Mouse (Mus musculus): Measurements from ENCODE around the gene Gng4. TPM values are rescaled to one million over a fixed set of nuclear protein-coding genes. Genes with fewer than 3 reads are reported as not detected.

Gene Gng4
- 0.23 TPM for total RNA-seq (2023)

DNA sequence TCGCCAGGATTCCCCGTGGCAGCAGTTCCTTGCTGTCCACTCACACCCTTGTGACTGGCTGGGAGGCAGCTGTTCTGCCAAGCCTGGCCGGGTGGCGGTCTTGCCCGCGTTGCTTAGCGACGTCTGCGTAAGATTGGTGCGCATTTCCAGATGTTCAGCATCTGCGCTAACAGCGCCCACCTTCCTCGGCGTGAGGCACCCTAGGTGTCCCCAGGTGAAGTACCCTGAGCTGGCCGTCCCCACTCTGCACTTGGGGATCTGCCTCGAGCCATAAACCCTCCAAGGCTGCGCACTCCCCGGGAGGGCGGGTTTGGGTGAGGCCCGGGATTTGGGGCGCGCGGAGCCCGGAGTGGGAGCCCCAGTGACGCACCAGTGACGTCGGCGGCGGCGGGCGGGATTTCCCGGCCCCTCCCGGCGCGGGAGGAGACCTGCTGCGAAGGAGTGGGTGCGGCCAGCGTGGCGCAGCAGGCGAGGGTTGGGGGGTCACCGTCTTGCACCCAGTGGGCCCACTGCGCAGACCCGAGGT, at the start of gene Gng4:
Gene Gng4 (plus strand): TSS at position 166 of the 526 bp plus-strand sequence.

Other genes with a start within 250 kb of the Gng4 start
- gene Lyst, start 193.7 kb upstream of the Gng4 start, total RNA-seq (2023) = 83.9 TPM
- gene B3galnt2, start 170.4 kb downstream of the Gng4 start, total RNA-seq (2023) = 22.7 TPM